Mouse (Mus musculus): ENCODE results near the gene Krtap10-4.

GRCm38 (mm10) chr10:77864067-77864761, 37.3 kb upstream of the Krtap10-4 start:
- TF ChIP-seq CTCF (IDR thresholded peaks at IDR 0.05; ENCODE audit: control insufficient read depth, insufficient read depth, low read length): no peak
- no peak for TF ChIP-seq POLR2A (IDR thresholded peaks at IDR 0.05; ENCODE audit: borderline replicate concordance, control insufficient read depth, low read depth, low read length)
